Mouse (Mus musculus) neural tube, embryonic 14.5 days (tissue): ENCODE results near the gene Ces1b. TPM values are rescaled to one million over a fixed set of nuclear protein-coding genes. Genes with fewer than 3 reads are reported as not detected.
A peak's percentile ranks its signal among the peaks of the same experiment; 100 is the strongest.

Experiments
- ATAC-seq: fragments of 200-750 bp; cut with Nextera tagmentation; 2 replicates; pipeline ENCODE4 v1.8.0; 2017; ENCODE audit warnings: low read depth, mild to moderate bottlenecking, moderate TSS enrichment, moderate library complexity
- H3K27ac ChIP-seq: fragments of 300-500 bp; sonication (generic); 2 replicates; pipeline ENCODE4 v1.5.1; 2014; ENCODE audit warnings: low read depth, mild to moderate bottlenecking, control low read depth, low read length, moderate library complexity, mixed read lengths
- H3K27me3 ChIP-seq: fragments of 300-500 bp; sonication (generic); 2 replicates; pipeline ENCODE4 v1.6.1; 2014; ENCODE audit warnings: low read length; ENCODE audit not compliant: control insufficient read depth, insufficient read depth
- H3K36me3 ChIP-seq: fragments of 300-500 bp; sonication (generic); 2 replicates; pipeline ENCODE4 v1.6.1; 2014; ENCODE audit warnings: low read length, mixed read lengths; ENCODE audit not compliant: control insufficient read depth, insufficient read depth
- H3K4me1 ChIP-seq: fragments of 300-500 bp; sonication (generic); 2 replicates; pipeline ENCODE4 v1.6.1; 2014; ENCODE audit warnings: low read length; ENCODE audit not compliant: control insufficient read depth, insufficient read depth
- H3K4me2 ChIP-seq: fragments of 300-500 bp; sonication (generic); 2 replicates; pipeline ENCODE4 v1.6.1; 2014; ENCODE audit warnings: mild to moderate bottlenecking, low read depth, low read length, control low read depth
- H3K4me3 ChIP-seq: fragments of 300-500 bp; sonication (generic); 2 replicates; pipeline ENCODE4 v1.5.1; 2014; ENCODE audit warnings: low read depth, low read length, control low read depth, mixed read lengths
- H3K9ac ChIP-seq: fragments of 300-500 bp; sonication (generic); replicated peaks from 2 replicates; pipeline ENCODE4 v1.6.1; 2014; ENCODE audit warnings: low read depth, mild to moderate bottlenecking, control low read depth, low read length, mixed read lengths
- H3K9me3 ChIP-seq: fragments of 300-500 bp; sonication (generic); 2 replicates; pipeline ENCODE4 v1.6.1; 2016; ENCODE audit warnings: low read length; ENCODE audit not compliant: control insufficient read depth
- WGBS: fragments of 180-500 bp; shearing (Covaris S2); extraction: QIAGEN DNeasy Blood & Tissue Kit; methylation state at CpG from one replicate; pipeline ENCODE4 v1.1.7; 2014; 5-methylcytosine and 5-hydroxymethylcytosine counted together
- polyA plus RNA-seq: library from polyadenylated mRNA; unstranded; fragments of >200 nt; fragmentation: Nextera tagmentation; extraction: Ambion mirVana; gene quantifications from 2 replicates; pipeline ENCODE4 v1.2.1, GENCODE M21; 2014

Ces1b gene
- polyA plus RNA-seq, 1 experiment from 2014 or later = not detected

DNA sequence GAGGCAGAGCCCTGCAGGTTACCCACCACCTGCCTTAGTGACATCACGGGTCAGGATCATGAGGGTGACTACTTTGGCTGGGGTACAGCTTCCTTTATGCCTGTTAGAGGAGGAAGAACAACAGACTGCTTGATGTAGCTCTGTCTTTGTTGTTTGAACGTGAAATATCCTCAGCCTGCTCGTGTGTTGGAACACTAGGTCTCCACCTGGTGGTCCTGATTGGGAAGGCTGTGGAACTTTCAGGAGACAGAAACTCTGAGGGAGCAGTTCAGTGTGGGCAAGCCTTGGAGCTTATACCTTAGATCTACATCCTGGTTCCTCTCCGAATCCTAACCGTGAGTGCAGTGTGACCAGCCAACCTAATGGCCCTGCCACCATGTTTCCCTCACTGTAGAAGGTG, 58.1 kb downstream of the Ces1b start:
- Histone ChIP-seq H3K4me1 (no peaks in the 10 kb centered on the region), H3K27me3 (no peaks in the 10 kb centered on the region), H3K4me3 (no peak overlapping the region), H3K27ac (no peak overlapping the region), H3K9ac (no peak overlapping the region), H3K9me3 (no peaks in the 10 kb centered on the region), H3K36me3 (no peaks in the 10 kb centered on the region), H3K4me2 (no peak overlapping the region)
- ATAC-seq = no peak
- 70% methylated on average over 5 of the region's 5 CpGs for WGBS

DNA sequence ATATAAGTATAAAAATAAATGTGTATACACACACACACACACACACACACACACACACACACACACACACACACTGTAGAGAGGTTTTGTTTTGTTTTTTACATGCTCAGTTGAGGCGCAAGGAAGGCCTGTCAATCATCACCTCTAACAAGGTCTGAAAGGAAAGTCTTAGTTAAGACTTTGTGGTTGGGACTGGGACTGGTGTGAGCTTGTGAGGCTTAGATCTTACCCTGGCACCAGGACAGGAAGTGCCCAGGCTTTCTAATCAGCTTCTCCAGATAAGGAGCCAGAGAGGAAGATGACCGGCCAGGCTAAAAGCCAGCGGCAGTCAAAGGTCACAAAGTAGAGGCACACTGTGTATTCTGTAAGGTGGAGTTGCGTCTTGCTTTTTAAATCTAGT, 65.5 kb downstream of the Ces1b start:
- Histone ChIP-seq H3K36me3 (no peaks in the 10 kb centered on the region), H3K27me3 (no peaks in the 10 kb centered on the region), H3K4me2 (no peak overlapping the region), H3K4me1 (no peaks in the 10 kb centered on the region), H3K27ac (no peak overlapping the region), H3K4me3 (no peak overlapping the region), H3K9me3 (no peaks in the 10 kb centered on the region), H3K9ac (no peak overlapping the region)
- 90% methylated on average over 4 of the region's 4 CpGs for WGBS
- no peak for ATAC-seq

DNA sequence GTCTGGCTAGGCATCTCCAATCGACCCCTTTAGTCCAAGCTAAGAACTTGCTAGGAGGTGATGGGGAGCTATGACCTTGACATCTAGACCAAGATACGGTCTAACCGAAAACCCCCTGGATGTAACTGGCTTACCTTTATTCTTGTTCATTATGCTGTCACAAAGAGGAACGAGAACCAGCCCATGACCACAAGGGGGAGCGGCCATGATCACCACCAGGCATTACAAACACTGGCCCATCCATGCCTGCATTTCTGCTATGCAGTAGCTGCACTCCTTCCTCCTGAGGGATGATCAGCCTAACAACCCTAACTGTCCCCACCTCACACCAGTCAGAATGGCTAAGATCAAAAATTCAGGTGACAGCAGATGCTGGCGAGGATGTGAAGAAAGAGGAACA, 67.6 kb downstream of the Ces1b start:
- Histone ChIP-seq H3K9me3 (no peaks in the 10 kb centered on the region), H3K4me2 (no peak overlapping the region), H3K27me3 (no peaks in the 10 kb centered on the region), H3K4me1 (no peaks in the 10 kb centered on the region), H3K4me3 (no peak overlapping the region), H3K9ac (no peak overlapping the region), H3K27ac (no peak overlapping the region), H3K36me3 (no peaks in the 10 kb centered on the region)
- 80% methylated on average over 6 of the region's 6 CpGs for WGBS
- no peak for ATAC-seq

- no peaks in the 10 kb centered on the region for H3K27me3 ChIP-seq
- H3K9me3 ChIP-seq = no peaks in the 10 kb centered on the region
- no peaks in the 10 kb centered on the region for H3K4me1 ChIP-seq
- H3K36me3 ChIP-seq = no peaks in the 10 kb centered on the region
- no peak overlapping the region for H3K9ac ChIP-seq
- 14% methylated on average over 9 of the region's 9 CpGs for WGBS
- peak; percentile 88 for ATAC-seq
- H3K4me2 ChIP-seq = no peak overlapping the region
- no peak overlapping the region for H3K27ac ChIP-seq
- H3K4me3 ChIP-seq = no peak overlapping the region
These were observed 68.4 kb downstream of the Ces1b start for GRCm38 (mm10) chr8:93011439-93011838.

DNA sequence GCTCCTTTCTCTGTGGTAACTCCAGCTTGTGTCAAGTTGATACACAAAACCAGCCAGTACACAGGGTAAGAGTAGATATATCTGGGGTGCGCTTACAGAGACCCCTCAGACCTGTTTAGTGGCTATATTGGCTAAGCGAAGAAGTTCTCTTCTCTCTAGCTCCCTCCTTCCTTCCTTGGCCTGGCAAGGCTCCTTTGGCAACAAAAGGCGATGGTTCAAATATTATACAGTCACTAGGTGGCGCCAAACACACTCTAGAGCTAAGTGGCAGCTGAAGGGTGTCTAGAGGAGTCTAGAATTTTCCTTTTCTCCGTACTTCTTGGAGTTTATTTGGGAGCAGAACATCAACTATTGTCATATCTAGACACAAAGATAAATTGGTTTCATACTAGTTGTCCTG, 69.5 kb downstream of the Ces1b start:
- H3K4me1 ChIP-seq = no peaks in the 10 kb centered on the region
- no peak overlapping the region for H3K4me2 ChIP-seq
- WGBS = 26% methylated on average over 5 of the region's 5 CpGs
- H3K9me3 ChIP-seq = no peaks in the 10 kb centered on the region
- no peak overlapping the region for H3K27ac ChIP-seq
- no peaks in the 10 kb centered on the region for H3K27me3 ChIP-seq
- no peak for ATAC-seq
- H3K9ac ChIP-seq = no peak overlapping the region
- H3K4me3 ChIP-seq = no peak overlapping the region
- H3K36me3 ChIP-seq = no peaks in the 10 kb centered on the region

Other genes with a start within 250 kb of the Ces1b start
- gene Lpcat2, start 224.7 kb downstream of the Ces1b start, polyA plus RNA-seq = 13.1 and 13.8 TPM in 2 replicates
- 0.42 and 0.63 TPM in 2 replicates for gene Capns2, start 178.6 kb downstream of the Ces1b start, polyA plus RNA-seq
- 0.05 TPM in 1 of 2 replicates, not detected in the other for gene Slc6a2, start 119.9 kb downstream of the Ces1b start, polyA plus RNA-seq
- not detected in 2 replicates for gene Ces1a, start 31.8 kb downstream of the Ces1b start, polyA plus RNA-seq
- gene Ces1c, start 51.3 kb upstream of the Ces1b start, polyA plus RNA-seq = not detected in 2 replicates
- gene Ces1d, start 117.8 kb upstream of the Ces1b start, polyA plus RNA-seq = 0.09 TPM in 1 of 2 replicates, not detected in the other
- gene Ces1e, start 149.6 kb upstream of the Ces1b start, polyA plus RNA-seq = not detected in 2 replicates
- not detected in 2 replicates for gene Ces1f, start 199.7 kb upstream of the Ces1b start, polyA plus RNA-seq